Mouse (Mus musculus) stomach, embryonic 15.5 days (tissue): ENCODE measurements around the gene H2-T23. TPM values are rescaled to one million over a fixed set of nuclear protein-coding genes. Genes with fewer than 3 reads are reported as not detected.
A peak's percentile ranks its signal among the peaks of the same experiment; 100 is the strongest.
"Not testable (repeated sequence)": the region's sequence is repeated elsewhere in the genome, so short reads cannot be mapped to it uniquely, and the experiment has no call there.

Source experiments
- ATAC-seq: fragments of 200-750 bp; cut with Nextera tagmentation; 2 replicates; pipeline ENCODE4 v1.8.0; 2017; ENCODE audit warnings: low read depth, moderate number of reproducible peaks, moderate TSS enrichment; ENCODE audit not compliant: insufficient read depth, low FRiP score
- H3K27ac ChIP-seq: fragments of 300-500 bp; sonication (generic); 2 replicates; pipeline ENCODE4 v1.5.1; 2015; ENCODE audit warnings: mild to moderate bottlenecking, inconsistent platforms
- H3K27me3 ChIP-seq: fragments of 300-500 bp; sonication (generic); replicated peaks from 2 replicates; pipeline ENCODE4 v1.6.1; 2015; ENCODE audit warnings: inconsistent platforms
- H3K36me3 ChIP-seq: fragments of 300-500 bp; sonication (generic); 2 replicates; pipeline ENCODE4 v1.6.1; 2015; ENCODE audit warnings: inconsistent platforms
- H3K4me1 ChIP-seq: fragments of 300-500 bp; sonication (generic); 2 replicates; pipeline ENCODE4 v1.6.1; 2015; ENCODE audit warnings: inconsistent platforms
- H3K4me2 ChIP-seq: fragments of 300-500 bp; sonication (generic); 2 replicates; pipeline ENCODE4 v1.6.1; 2015; ENCODE audit warnings: mild to moderate bottlenecking, inconsistent platforms
- H3K4me3 ChIP-seq: fragments of 300-500 bp; sonication (generic); replicated peaks from 2 replicates; pipeline ENCODE4 v1.5.1; 2015; ENCODE audit warnings: inconsistent platforms
- H3K9ac ChIP-seq: fragments of 300-500 bp; sonication (generic); 2 replicates; pipeline ENCODE4 v1.6.1; 2015; ENCODE audit warnings: inconsistent platforms
- H3K9me3 ChIP-seq: fragments of 300-500 bp; sonication (generic); 2 replicates; pipeline ENCODE4 v1.6.1; 2016; ENCODE audit warnings: inconsistent platforms
- WGBS: fragments of 180-500 bp; shearing (Covaris S2); methylation state at CpG from one replicate; pipeline ENCODE4 v1.1.7; 2015; 5-methylcytosine and 5-hydroxymethylcytosine counted together
- polyA plus RNA-seq: library from polyadenylated mRNA; unstranded; fragments of >200 nt; fragmentation: Nextera tagmentation; extraction: Ambion mirVana; gene quantifications from 2 replicates; pipeline ENCODE4 v1.2.1, GENCODE M21; 2015

H2-T23 gene
- 11.4 and 14.8 TPM in 2 replicates for polyA plus RNA-seq

- H3K27me3 ChIP-seq, H3K4me1 ChIP-seq, H3K27ac ChIP-seq, H3K36me3 ChIP-seq, H3K9me3 ChIP-seq: not testable (repeated sequence)
- peak; percentile 65 for ATAC-seq
- Histone ChIP-seq H3K9ac (peak within 1 kb of the TSS; percentile 41; the same call in 1 of the 2 replicates), H3K4me2 (peak within 1 kb of the TSS; percentile 95), H3K4me3 (peak within 1 kb of the TSS; percentile 55)
- WGBS: 7% methylated on average over 23 of the region's 25 CpGs
Observed at GRCm38 (mm10) chr17:36032351-36032875, at the start of gene H2-T23. Gene H2-T23, minus strand, starts transcription at chr17:36032855.

- not testable (repeated sequence) for H3K9ac ChIP-seq, ATAC-seq, H3K4me3 ChIP-seq, H3K9me3 ChIP-seq, H3K27ac ChIP-seq, H3K4me1 ChIP-seq, H3K36me3 ChIP-seq, H3K4me2 ChIP-seq
- peaks cover 21% of the 10 kb centered on the region for H3K27me3 ChIP-seq
Observed at GRCm38 (mm10) chr17:36081901-36082300, 49.2 kb upstream of the H2-T23 start.

GRCm38 (mm10) chr17:36060829-36061228 is 28.2 kb upstream of the H2-T23 start:
- H3K27ac ChIP-seq: no peak overlapping the region
- 32% methylated on average over 2 of the region's 2 CpGs for WGBS
- no peak for ATAC-seq

GRCm38 (mm10) chr17:36058362-36058761 is 25.7 kb upstream of the H2-T23 start, which contains the start of gene Gm11127:
Gene Gm11127, minus strand, starts transcription at chr17:36058371.
- not testable (repeated sequence) for H3K36me3 ChIP-seq, H3K27me3 ChIP-seq, H3K4me2 ChIP-seq, H3K4me3 ChIP-seq, H3K27ac ChIP-seq, H3K9me3 ChIP-seq, H3K9ac ChIP-seq, H3K4me1 ChIP-seq
- WGBS: 63% methylated on average over 1 of the region's 1 CpGs
- ATAC-seq: 0 out of 2 replicates have a peak, but pooled peaks have one; percentile 22

More at GRCm38 (mm10) chr17:36060829-36061228, 28.2 kb upstream of the H2-T23 start:
- Histone ChIP-seq H3K4me3 (no peak overlapping the region), H3K9ac (no peak overlapping the region), H3K9me3 (no peaks in the 10 kb centered on the region), H3K4me1 (no peaks in the 10 kb centered on the region), H3K4me2 (no peak overlapping the region), H3K27me3 (no peaks in the 10 kb centered on the region), H3K36me3 (no peaks in the 10 kb centered on the region)

GRCm38 (mm10) chr17:36057927-36058326 is 25.3 kb upstream of the H2-T23 start:
- H3K36me3 ChIP-seq, H3K4me1 ChIP-seq, H3K9me3 ChIP-seq, ATAC-seq, H3K4me3 ChIP-seq, H3K9ac ChIP-seq, H3K27me3 ChIP-seq, H3K4me2 ChIP-seq, H3K27ac ChIP-seq: not testable (repeated sequence)
- 89% methylated on average over 25 of the region's 25 CpGs for WGBS

- 79% methylated on average over 3 of the region's 3 CpGs for WGBS
- Histone ChIP-seq H3K9ac (no peak overlapping the region), H3K27ac (no peak overlapping the region)
Observed at GRCm38 (mm10) chr17:36043286-36043685, 10.6 kb upstream of the H2-T23 start.

GRCm38 (mm10) chr17:36042610-36043169 is 10.0 kb upstream of the H2-T23 start, which contains the start of the genes H2-T22 and Gm6034:
Gene H2-T22, minus strand, starts transcription at chr17:36042747.
Gene Gm6034, plus strand, starts transcription at chr17:36042961.
- peak within 1 kb of the TSS; percentile 77 for H3K4me2 ChIP-seq
- H3K36me3 ChIP-seq, H3K4me1 ChIP-seq, H3K27me3 ChIP-seq, H3K9me3 ChIP-seq, H3K9ac ChIP-seq: not testable (repeated sequence)
- WGBS: under 1% methylated on average over 12 of the region's 12 CpGs
- H3K27ac ChIP-seq: peak within 1 kb of the TSS; percentile 72; the same call in 1 of the 2 replicates
- peak within 1 kb of the TSS; percentile 44 for H3K4me3 ChIP-seq
- peak; percentile 95 for ATAC-seq

More at GRCm38 (mm10) chr17:36043286-36043685, 10.6 kb upstream of the H2-T23 start:
- H3K4me3 ChIP-seq: peak overlapping the region; percentile 44
- ATAC-seq: no peak
- H3K4me2 ChIP-seq: peak overlapping the region; percentile 77
- no peaks in the 10 kb centered on the region for H3K9me3 ChIP-seq
- peaks cover 5% of the 10 kb centered on the region; the same call in 1 of the 2 replicates for H3K4me1 ChIP-seq
- no peaks in the 10 kb centered on the region for H3K36me3 ChIP-seq
- H3K27me3 ChIP-seq: no peaks in the 10 kb centered on the region

- 0% methylated on average over 19 of the region's 19 CpGs for WGBS
- not testable (repeated sequence) for H3K27me3 ChIP-seq, H3K9me3 ChIP-seq, H3K9ac ChIP-seq, H3K27ac ChIP-seq, H3K4me1 ChIP-seq, H3K36me3 ChIP-seq
- Histone ChIP-seq H3K4me2 (peak overlapping the region; percentile 77), H3K4me3 (peak overlapping the region; percentile 44)
- ATAC-seq: peak; percentile 48
Observed at GRCm38 (mm10) chr17:36042055-36042454, 9.4 kb upstream of the H2-T23 start.

- not testable (repeated sequence) for H3K4me3 ChIP-seq, H3K36me3 ChIP-seq, H3K9ac ChIP-seq, H3K27ac ChIP-seq, H3K9me3 ChIP-seq, H3K27me3 ChIP-seq, H3K4me2 ChIP-seq, ATAC-seq, H3K4me1 ChIP-seq
- 83% methylated on average over 2 of the region's 2 CpGs for WGBS
Observed at GRCm38 (mm10) chr17:36040604-36041003, 7.9 kb upstream of the H2-T23 start.

GRCm38 (mm10) chr17:36036126-36036525 is 3.5 kb upstream of the H2-T23 start:
- 84% methylated on average over 13 of the region's 13 CpGs for WGBS
- not testable (repeated sequence) for H3K9me3 ChIP-seq, H3K27ac ChIP-seq, H3K4me3 ChIP-seq, H3K27me3 ChIP-seq, H3K4me2 ChIP-seq, H3K9ac ChIP-seq, ATAC-seq, H3K36me3 ChIP-seq, H3K4me1 ChIP-seq

GRCm38 (mm10) chr17:36035010-36035638 is 2.5 kb upstream of the H2-T23 start:
- not testable (repeated sequence) for H3K36me3 ChIP-seq, H3K4me3 ChIP-seq, ATAC-seq, H3K9me3 ChIP-seq, H3K27ac ChIP-seq, H3K4me1 ChIP-seq, H3K27me3 ChIP-seq, H3K9ac ChIP-seq, H3K4me2 ChIP-seq
- WGBS: 31% methylated on average over 3 of the region's 3 CpGs

- H3K9me3 ChIP-seq, H3K27me3 ChIP-seq, H3K4me2 ChIP-seq, H3K27ac ChIP-seq, ATAC-seq, H3K9ac ChIP-seq, H3K4me1 ChIP-seq, H3K4me3 ChIP-seq, H3K36me3 ChIP-seq: not testable (repeated sequence)
- WGBS: 53% methylated on average over 3 of the region's 3 CpGs
Observed at GRCm38 (mm10) chr17:36034524-36034923, 1.9 kb upstream of the H2-T23 start.
